Mouse (Mus musculus): ENCODE data around the gene Cplx3.

GRCm38 (mm10) chr9:57557215-57557614 lies 48.9 kb downstream of the Cplx3 start:
- TF ChIP-seq POLR2A (IDR thresholded peaks at IDR 0.05; ENCODE audit: control insufficient read depth in 1 of 2, insufficient read depth in 1 of 2, low read depth in 1 of 2, low read length in 2 of 2, poor library complexity in 1 of 2): no peak
- TF ChIP-seq CTCF (IDR thresholded peaks at IDR 0.05 in 2 of 3, conservative IDR thresholded peaks at IDR 0.05 in 1 of 3; ENCODE audit: control insufficient read depth in 1 of 3, insufficient read depth in 1 of 3, low read depth in 2 of 3, low read length in 3 of 3, poor library complexity in 1 of 3, severe bottlenecking in 1 of 3): no peak
- no peak for TF ChIP-seq EP300 (IDR thresholded peaks at IDR 0.05; ENCODE audit: low read depth in 1 of 2, low read length in 2 of 2)
- no peak for TF ChIP-seq KAT2A (conservative IDR thresholded peaks at IDR 0.05; ENCODE audit: low read depth, low read length)
